Mouse (Mus musculus): Measurements from ENCODE around the gene Dld. TPM values are rescaled to one million over a fixed set of nuclear protein-coding genes. Genes with fewer than 3 reads are reported as not detected.

Gene Dld
- total RNA-seq, 2 experiments from 2014 or later = 107 to 108 TPM

DNA sequence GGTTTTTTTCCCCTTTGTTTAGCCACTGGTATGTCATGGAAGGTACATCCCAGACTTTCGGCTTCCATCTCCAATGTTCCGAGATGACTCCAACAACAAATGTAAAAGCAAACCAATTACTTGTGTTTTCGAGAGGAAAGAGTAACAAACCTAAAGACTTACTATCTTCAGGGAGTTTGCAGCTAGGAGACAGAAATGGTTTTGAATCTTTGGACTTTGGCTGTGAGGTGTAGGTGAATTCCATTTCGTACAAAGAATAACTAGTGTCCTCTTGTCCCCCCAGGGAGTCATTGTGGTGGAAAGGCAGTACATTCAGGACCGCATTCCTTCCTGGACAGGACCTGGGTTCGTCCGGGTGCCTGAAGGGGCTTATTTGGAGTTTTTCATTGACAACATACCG lies 52.7 kb downstream of the Dld start:
- intact Hi-C loops (cut with DNase I) = no loop called here

DNA sequence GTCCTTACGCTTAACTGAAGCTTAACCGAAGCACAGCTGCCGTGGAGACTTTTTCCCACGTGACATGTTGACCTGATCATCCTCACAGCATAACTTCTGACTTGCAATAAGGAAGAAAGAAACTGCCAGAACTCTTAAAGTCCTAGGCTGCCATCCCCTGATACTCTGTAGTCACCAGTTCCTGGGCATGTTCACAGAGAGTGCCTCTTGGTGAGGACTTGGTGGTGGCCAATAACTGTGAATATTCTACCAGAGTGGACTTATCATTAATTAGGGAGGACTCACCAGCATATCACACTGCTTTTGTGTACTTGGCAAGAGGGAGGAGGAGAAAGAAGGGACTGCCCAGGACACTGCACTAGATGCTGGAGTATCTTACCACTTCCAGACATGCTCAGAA lies 53.1 kb downstream of the Dld start:
- intact Hi-C loops (cut with DNase I) = no loop called here
- DNase-seq (ENCODE audit: low spot score in 2 of 2) = no peak

More for the DNA sequence above, 52.7 kb downstream of the Dld start:
- DNase-seq (ENCODE audit: low spot score in 2 of 2) = no peak

DNA sequence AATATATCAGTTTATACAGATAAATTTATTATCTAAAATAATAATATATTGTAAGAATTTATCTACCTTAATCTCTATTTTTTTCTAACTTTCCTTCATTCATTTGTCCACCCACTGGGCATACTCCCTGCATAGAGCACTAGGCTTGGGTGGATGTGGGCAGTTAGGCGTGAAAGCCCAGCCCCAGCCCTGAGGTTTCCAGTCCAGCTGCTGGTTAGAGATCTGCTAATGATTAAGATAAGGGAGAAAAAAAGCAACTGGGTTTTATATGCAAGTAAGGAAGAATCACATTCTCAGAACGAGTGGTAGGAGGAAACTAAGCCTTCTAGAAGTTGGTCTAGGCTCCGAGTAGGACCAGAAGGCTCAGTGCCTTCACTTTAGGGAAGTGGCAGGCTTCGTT lies 55.2 kb downstream of the Dld start:
- DNase-seq (ENCODE audit: low spot score in 2 of 2) = no peak
- intact Hi-C loops (cut with DNase I) = no loop called here

DNA sequence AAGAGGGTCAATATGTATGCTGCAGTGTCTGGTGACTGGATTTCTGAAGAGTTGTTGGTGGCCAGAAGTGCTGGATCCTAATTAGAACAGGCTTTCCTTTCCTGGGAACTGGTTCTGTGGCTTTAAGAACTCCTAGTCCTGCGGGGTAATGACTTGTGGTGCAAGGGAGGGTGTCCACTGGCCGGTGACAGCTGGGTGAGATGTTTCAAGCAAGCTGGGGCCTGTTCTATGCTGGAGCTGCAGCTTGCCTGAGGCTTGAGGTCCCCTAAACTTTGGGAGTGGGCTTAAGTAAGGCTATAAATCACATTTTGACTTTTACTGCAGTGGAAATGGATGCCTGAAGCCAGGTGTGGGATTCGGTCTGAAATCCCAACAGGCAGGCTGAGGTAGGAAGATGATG lies 55.7 kb downstream of the Dld start:
- intact Hi-C loops (cut with DNase I) = no loop called here
- no peak for DNase-seq (ENCODE audit: low spot score in 2 of 2)

DNA sequence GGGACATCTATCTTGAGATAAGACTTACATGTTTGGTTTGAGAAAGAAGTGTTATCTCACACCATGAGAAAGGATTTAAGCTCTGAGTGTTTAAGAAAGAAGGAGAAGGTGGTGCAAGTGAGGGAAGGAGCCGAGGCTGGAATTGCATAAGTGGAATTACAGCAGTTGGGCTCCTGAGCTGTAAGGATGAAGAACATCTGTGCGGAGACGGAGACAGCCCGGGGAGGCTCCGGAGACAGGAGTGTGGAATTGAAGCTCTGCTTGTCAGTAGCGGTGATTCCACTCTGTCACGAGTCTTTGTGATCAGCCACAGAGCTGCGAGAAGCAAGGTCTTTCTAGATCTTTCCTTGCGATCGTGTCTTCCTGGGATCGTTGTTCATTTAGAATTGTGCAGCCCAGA lies 56.3 kb downstream of the Dld start:
- intact Hi-C loops (cut with DNase I) = no loop called here
- DNase-seq (ENCODE audit: low spot score in 2 of 2) = no peak

- intact Hi-C loops (cut with DNase I) = no loop called here
- DNase-seq (ENCODE audit: low spot score in 2 of 2) = no peak
These were observed 56.7 kb downstream of the Dld start for GRCm38 (mm10) chr12:31294526-31294925.

DNA sequence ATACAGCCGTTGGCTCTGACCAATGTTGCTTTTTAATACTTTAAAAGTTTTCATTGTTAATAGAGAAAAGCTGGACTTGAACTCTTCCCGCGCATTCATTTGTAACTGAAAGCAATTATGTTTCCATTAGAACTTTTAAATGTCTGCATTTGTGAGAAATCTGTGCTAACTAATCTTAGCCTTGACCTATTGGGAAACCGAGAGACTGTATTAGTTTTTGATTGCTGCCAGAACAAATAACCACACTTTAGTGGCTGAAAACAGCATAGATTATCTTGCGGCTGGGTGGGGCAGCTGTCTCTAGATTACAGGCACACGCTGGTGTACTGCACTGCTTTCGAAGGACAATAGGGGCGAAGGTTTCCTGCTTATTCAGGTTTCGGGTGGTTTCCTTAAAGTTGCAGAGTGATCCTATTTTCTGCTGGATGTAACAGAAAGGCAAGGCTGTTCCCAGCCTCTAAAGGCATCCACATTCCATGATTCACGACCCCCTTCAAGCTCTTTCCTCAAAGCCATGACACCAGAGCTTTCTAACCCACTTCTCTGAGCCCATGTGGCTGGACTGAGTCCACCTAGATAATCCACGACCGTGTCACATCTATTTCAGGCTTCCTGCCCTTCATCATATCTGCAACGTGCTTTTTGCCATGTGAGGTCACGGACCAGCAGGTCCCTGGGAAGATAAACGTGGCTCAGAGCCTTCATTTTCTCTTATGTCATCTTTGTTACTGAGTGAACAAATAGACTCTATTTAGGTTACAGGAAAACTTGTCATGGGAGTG lies 57.7 kb downstream of the Dld start:
- DNase-seq (ENCODE audit: low spot score in 2 of 2) = no peak
- intact Hi-C loops (cut with DNase I) = no loop called here

DNA sequence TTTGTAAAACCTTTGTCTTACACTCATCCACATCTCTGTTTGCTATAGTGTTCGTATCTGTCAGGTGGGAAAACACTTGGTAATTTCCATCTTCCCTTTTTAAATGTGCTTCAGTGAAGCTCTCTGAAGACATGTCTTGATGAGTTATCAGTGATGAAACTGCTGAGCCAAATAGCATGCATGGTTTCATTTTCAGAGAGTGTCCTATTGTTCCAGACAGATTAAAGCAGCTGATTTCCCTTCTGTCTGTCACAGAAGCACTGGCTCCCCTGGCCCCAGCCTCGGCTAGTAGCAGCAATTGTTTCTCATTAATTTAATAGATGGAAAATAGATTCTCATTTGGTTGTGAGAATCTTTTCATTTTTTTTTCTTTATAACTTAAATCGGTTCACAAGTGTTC lies 60.3 kb downstream of the Dld start:
- intact Hi-C loops (cut with DNase I) = no loop called here
- DNase-seq (ENCODE audit: low spot score in 2 of 2) = no peak

DNA sequence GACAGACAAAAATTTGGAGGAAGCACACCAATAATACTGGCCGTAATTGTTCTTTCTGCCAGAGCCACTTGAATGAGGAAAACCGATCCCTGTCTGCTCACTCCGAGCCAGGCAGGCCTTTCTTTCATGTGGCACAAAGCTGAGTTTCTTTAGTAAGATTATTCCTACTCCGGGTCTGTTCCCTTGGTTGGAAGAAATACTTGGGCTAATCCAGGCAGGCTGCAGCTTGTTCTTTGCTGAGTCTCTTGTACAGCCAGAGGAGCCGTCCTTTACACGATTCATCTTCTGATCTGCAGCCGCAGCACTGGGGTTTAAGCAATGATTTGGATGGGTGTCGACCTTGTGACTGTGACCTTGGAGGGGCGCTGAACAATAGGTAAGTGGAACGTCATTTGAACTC lies 62.2 kb downstream of the Dld start:
- intact Hi-C loops (cut with DNase I) = no loop called here
- DNase-seq (ENCODE audit: low spot score in 2 of 2) = no peak

GRCm38 (mm10) chr12:31283617-31284136 lies 67.6 kb downstream of the Dld start:
- intact Hi-C loops (cut with DNase I) = no loop called here
- DNase-seq (ENCODE audit: low spot score in 2 of 2) = no peak

DNA sequence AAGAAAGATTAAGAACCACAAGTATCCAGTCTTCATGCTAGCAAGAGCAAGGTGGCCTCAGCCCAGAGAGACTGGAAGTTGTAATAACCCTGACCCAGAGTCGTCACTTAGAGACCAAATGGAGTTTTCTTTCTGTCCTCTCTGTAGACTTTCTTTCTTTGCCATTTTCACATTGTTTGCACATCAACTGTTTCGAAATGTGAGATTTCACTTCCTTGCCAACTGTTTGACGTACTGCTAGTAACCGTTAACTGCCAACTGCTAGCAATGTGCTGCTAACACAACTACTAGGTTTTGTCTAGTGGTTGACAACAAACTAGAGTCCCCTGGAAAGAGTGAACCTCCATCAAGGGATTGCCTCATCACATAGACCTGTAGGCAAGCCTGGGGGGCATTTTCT lies 68.1 kb downstream of the Dld start:
- intact Hi-C loops (cut with DNase I) = no loop called here
- DNase-seq (ENCODE audit: low spot score in 2 of 2) = no peak

GRCm38 (mm10) chr12:31282241-31282640 lies 69.0 kb downstream of the Dld start:
- intact Hi-C loops (cut with DNase I) = no loop called here
- no peak for DNase-seq (ENCODE audit: low spot score in 2 of 2)

Other genes starting within 250 kb of the Dld start
- gene Gm6993, start 110.7 kb downstream of the Dld start, total RNA-seq (2021) = not detected
- 10 to 100 TPM; 12.4 to 16.5 TPM for gene Lamb1, start 86.2 kb downstream of the Dld start, total RNA-seq (2021)
- gene Slc26a3, start 39.4 kb upstream of the Dld start, total RNA-seq (2021) = under 1 TPM; 0.15 to 0.43 TPM
- gene Cbll1, start 148.2 kb upstream of the Dld start, total RNA-seq (2021) = 10 to 100 TPM; 19.8 to 24.8 TPM
- 1 to 10 TPM; 2.0 to 2.4 TPM for gene Slc26a4, start 208.5 kb upstream of the Dld start, total RNA-seq (2021)

Data from left cerebral cortex, postnatal 36 days (tissue).